Mouse (Mus musculus) midbrain, embryonic 11.5 days (tissue): ENCODE data around the gene Ptprn2. TPM values are rescaled to one million over a fixed set of nuclear protein-coding genes. Genes with fewer than 3 reads are reported as not detected.

Experiments used
- ATAC-seq: fragments of 200-750 bp; cut with Nextera tagmentation; 2 replicates; pipeline ENCODE4 v1.8.0; 2017; ENCODE audit warnings: moderate TSS enrichment, moderate library complexity; ENCODE audit not compliant: low FRiP score
- DNase-seq: peaks from one replicate; pipeline ENCODE4 v3.0.0; 2015; ENCODE audit warnings: low spot score; ENCODE audit errors: missing footprints
- H3K27ac ChIP-seq: fragments of 300-500 bp; sonication (generic); 2 replicates; pipeline ENCODE4 v1.5.1; 2014; ENCODE audit warnings: low read depth, low read length
- H3K27me3 ChIP-seq: fragments of 300-500 bp; sonication (generic); 2 replicates; pipeline ENCODE4 v1.6.1; 2014; ENCODE audit warnings: mild to moderate bottlenecking, low read length, moderate library complexity, mixed read lengths; ENCODE audit not compliant: control insufficient read depth, insufficient read depth
- H3K36me3 ChIP-seq: fragments of 300-500 bp; sonication (generic); 2 replicates; pipeline ENCODE4 v1.6.1; 2014; ENCODE audit warnings: mild to moderate bottlenecking, low read length, moderate library complexity, mixed read lengths; ENCODE audit not compliant: control insufficient read depth, insufficient read depth
- H3K4me1 ChIP-seq: fragments of 300-500 bp; sonication (generic); 2 replicates; pipeline ENCODE4 v1.6.1; 2014; ENCODE audit warnings: low read length; ENCODE audit not compliant: control insufficient read depth, insufficient read depth
- H3K4me2 ChIP-seq: fragments of 300-500 bp; sonication (generic); 2 replicates; pipeline ENCODE4 v1.6.1; 2014; ENCODE audit warnings: mild to moderate bottlenecking, moderate library complexity
- H3K4me3 ChIP-seq: fragments of 300-500 bp; sonication (generic); 2 replicates; pipeline ENCODE4 v1.5.1; 2014; ENCODE audit warnings: low read depth, low read length
- H3K9ac ChIP-seq: fragments of 300-500 bp; sonication (generic); 2 replicates; pipeline ENCODE4 v1.6.1; 2014; ENCODE audit warnings: low read length
- H3K9me3 ChIP-seq: fragments of 300-500 bp; sonication (generic); 2 replicates; pipeline ENCODE4 v1.6.1; 2016; ENCODE audit warnings: low read length; ENCODE audit not compliant: control insufficient read depth
- WGBS: fragments of 180-500 bp; shearing (Covaris S2); extraction: QIAGEN DNeasy Blood & Tissue Kit; methylation state at CpG from one replicate; pipeline ENCODE4 v1.1.7; 2014; 5-methylcytosine and 5-hydroxymethylcytosine counted together
- polyA plus RNA-seq: library from polyadenylated mRNA; unstranded; fragments of >200 nt; fragmentation: Nextera tagmentation; extraction: Ambion mirVana; gene quantifications from 2 replicates; pipeline ENCODE4 v1.2.1, GENCODE M21; 2014

Gene Ptprn2
- polyA plus RNA-seq, 1 experiment from 2014 or later = 7.3 TPM

- 89% methylated on average over 2 of the region's 2 CpGs for WGBS
- Histone ChIP-seq H3K9ac (no peak overlapping the region), H3K9me3 (no peaks in the 10 kb centered on the region), H3K27me3 (no peaks in the 10 kb centered on the region), H3K36me3 (no peaks in the 10 kb centered on the region), H3K4me3 (no peak overlapping the region), H3K27ac (no peak overlapping the region), H3K4me1 (no peaks in the 10 kb centered on the region), H3K4me2 (no peak overlapping the region)
- DNase-seq (no peak), ATAC-seq (no peak)
Measured at GRCm38 (mm10) chr12:117001546-117002148, 516.1 kb downstream of the Ptprn2 start.

- Histone ChIP-seq H3K27ac (no peak overlapping the region), H3K27me3 (no peaks in the 10 kb centered on the region), H3K36me3 (no peaks in the 10 kb centered on the region), H3K4me2 (no peak overlapping the region), H3K9me3 (no peaks in the 10 kb centered on the region), H3K9ac (no peak overlapping the region), H3K4me1 (peaks cover 7% of the 10 kb centered on the region), H3K4me3 (no peak overlapping the region)
- 0 out of 2 replicates have a peak, but pooled peaks have one; percentile 23 for ATAC-seq
- WGBS = 62% methylated on average over 15 of the region's 15 CpGs
- no peak for DNase-seq
Measured at GRCm38 (mm10) chr12:117016753-117017595, 531.5 kb downstream of the Ptprn2 start.

- DNase-seq = peak; percentile 88
- no peak overlapping the region for H3K27ac ChIP-seq
Measured at GRCm38 (mm10) chr12:117017912-117018311, 532.4 kb downstream of the Ptprn2 start.

GRCm38 (mm10) chr12:117023235-117023634, 537.7 kb downstream of the Ptprn2 start:
- DNase-seq = no peak
- no peak overlapping the region for H3K9ac ChIP-seq
- no peaks in the 10 kb centered on the region for H3K36me3 ChIP-seq
- H3K9me3 ChIP-seq = no peaks in the 10 kb centered on the region
- no peak overlapping the region for H3K4me2 ChIP-seq
- no peak for ATAC-seq
- H3K27ac ChIP-seq = no peak overlapping the region
- no peaks in the 10 kb centered on the region for H3K27me3 ChIP-seq
- peaks cover 5% of the 10 kb centered on the region; the same call in 1 of the 2 replicates for H3K4me1 ChIP-seq
- WGBS = 91% methylated on average over 4 of the region's 4 CpGs
- H3K4me3 ChIP-seq = no peak overlapping the region

More at GRCm38 (mm10) chr12:117017912-117018311, 532.4 kb downstream of the Ptprn2 start:
- Histone ChIP-seq H3K9ac (no peak overlapping the region), H3K36me3 (no peaks in the 10 kb centered on the region), H3K4me1 (peaks cover 7% of the 10 kb centered on the region), H3K27me3 (no peaks in the 10 kb centered on the region), H3K4me3 (no peak overlapping the region), H3K4me2 (no peak overlapping the region), H3K9me3 (no peaks in the 10 kb centered on the region)
- 19% methylated on average over 2 of the region's 2 CpGs for WGBS
- 0 out of 2 replicates have a peak, but pooled peaks have one; percentile 33 for ATAC-seq

- Histone ChIP-seq H3K4me1 (peaks cover 17% of the 10 kb centered on the region), H3K9me3 (no peaks in the 10 kb centered on the region), H3K27me3 (no peaks in the 10 kb centered on the region), H3K4me3 (no peak overlapping the region), H3K4me2 (no peak overlapping the region), H3K27ac (no peak overlapping the region), H3K9ac (no peak overlapping the region), H3K36me3 (no peaks in the 10 kb centered on the region)
- no peak for ATAC-seq
- 89% methylated on average over 4 of the region's 4 CpGs for WGBS
- DNase-seq = no peak
Measured at GRCm38 (mm10) chr12:117024916-117025315, 539.4 kb downstream of the Ptprn2 start.

GRCm38 (mm10) chr12:117025676-117026075, 540.2 kb downstream of the Ptprn2 start:
- ATAC-seq (no peak), DNase-seq (no peak)
- Histone ChIP-seq H3K27ac (no peak overlapping the region), H3K27me3 (no peaks in the 10 kb centered on the region), H3K4me3 (no peak overlapping the region), H3K4me2 (no peak overlapping the region), H3K4me1 (peaks cover 17% of the 10 kb centered on the region), H3K9me3 (no peaks in the 10 kb centered on the region), H3K36me3 (no peaks in the 10 kb centered on the region), H3K9ac (no peak overlapping the region)

GRCm38 (mm10) chr12:117027351-117027750, 541.8 kb downstream of the Ptprn2 start:
- Histone ChIP-seq H3K4me1 (peaks cover 17% of the 10 kb centered on the region), H3K36me3 (no peaks in the 10 kb centered on the region), H3K4me3 (no peak overlapping the region), H3K27me3 (no peaks in the 10 kb centered on the region), H3K27ac (no peak overlapping the region), H3K9me3 (no peaks in the 10 kb centered on the region), H3K9ac (no peak overlapping the region), H3K4me2 (no peak overlapping the region)
- no peak for ATAC-seq
- WGBS = 92% methylated on average over 6 of the region's 6 CpGs
- peak; percentile 31 for DNase-seq

- DNase-seq = peak; percentile 88
- no peaks in the 10 kb centered on the region for H3K36me3 ChIP-seq
- H3K27me3 ChIP-seq = no peaks in the 10 kb centered on the region
- peak; percentile 75 for ATAC-seq
- H3K4me3 ChIP-seq = no peak overlapping the region
- H3K9ac ChIP-seq = no peak overlapping the region
- H3K9me3 ChIP-seq = no peaks in the 10 kb centered on the region
- WGBS = 51% methylated on average over 5 of the region's 5 CpGs
- no peak overlapping the region for H3K4me2 ChIP-seq
- no peak overlapping the region; the same call in 1 of the 2 replicates for H3K27ac ChIP-seq
- H3K4me1 ChIP-seq = peaks cover 17% of the 10 kb centered on the region
Measured at GRCm38 (mm10) chr12:117028333-117028961, 542.9 kb downstream of the Ptprn2 start.

GRCm38 (mm10) chr12:117033172-117033571, 547.7 kb downstream of the Ptprn2 start:
- H3K9ac ChIP-seq = no peak overlapping the region
- H3K27me3 ChIP-seq = no peaks in the 10 kb centered on the region
- H3K9me3 ChIP-seq = no peaks in the 10 kb centered on the region
- no peak overlapping the region for H3K4me2 ChIP-seq
- H3K36me3 ChIP-seq = no peaks in the 10 kb centered on the region
- no peak for ATAC-seq
- H3K4me3 ChIP-seq = no peak overlapping the region
- 94% methylated on average over 1 of the region's 1 CpGs for WGBS
- H3K27ac ChIP-seq = no peak overlapping the region
- H3K4me1 ChIP-seq = peaks cover 18% of the 10 kb centered on the region
- no peak for DNase-seq
